Mouse (Mus musculus) ES-E14 (cell line): ENCODE data around the gene Gad1. TPM values are rescaled to one million over a fixed set of nuclear protein-coding genes. Genes with fewer than 3 reads are reported as not detected.

Experiments used
- DNase-seq: peaks from one replicate; pipeline ENCODE4 v3.0.0-alpha.2; 2013; ENCODE audit warnings: low read depth, low spot score
- H3K27ac ChIP-seq: 2 replicates; pipeline ENCODE4 v1.5.1; 2012; ENCODE audit warnings: low read depth, mild to moderate bottlenecking, low read length, moderate library complexity, mixed read lengths; ENCODE audit not compliant: poor library complexity, insufficient read depth, severe bottlenecking
- H3K36me3 ChIP-seq: 2 replicates; pipeline ENCODE4 v1.6.1; 2012; ENCODE audit warnings: mild to moderate bottlenecking, low read length, moderate library complexity, mixed read lengths; ENCODE audit not compliant: control insufficient read depth, poor library complexity, insufficient read depth, severe bottlenecking
- H3K4me1 ChIP-seq, 2 experiments: fragments of 150-350 bp in 1 of 2; sonication (generic) in 1 of 2; 2 replicates each; pipeline ENCODE4 v1.6.1; 2012; ENCODE audit warnings: low read length in 2 of 2, mild to moderate bottlenecking in 1 of 2, mixed read lengths in 1 of 2; ENCODE audit not compliant: control insufficient read depth in 2 of 2, insufficient read depth in 2 of 2, poor library complexity in 1 of 2
- H3K4me3 ChIP-seq, 2 experiments: fragments of 150-350 bp in 1 of 2; sonication (generic) in 1 of 2; 2 replicates each; pipeline ENCODE4 v1.5.1; 2012; ENCODE audit warnings: low read length in 2 of 2, low read depth in 1 of 2, mild to moderate bottlenecking in 1 of 2, mixed read lengths in 1 of 2; ENCODE audit not compliant: insufficient read depth in 1 of 2, poor library complexity in 1 of 2, severe bottlenecking in 1 of 2
- H3K9ac ChIP-seq: 2 replicates; pipeline ENCODE4 v1.6.1; 2012; ENCODE audit warnings: low read depth, mild to moderate bottlenecking, low read length, mixed read lengths; ENCODE audit not compliant: poor library complexity, insufficient read depth, severe bottlenecking
- H3K9me3 ChIP-seq: fragments of 150-350 bp; sonication (generic); 2 replicates; pipeline ENCODE4 v1.6.1; 2012; ENCODE audit warnings: low read depth, mild to moderate bottlenecking, low read length; ENCODE audit not compliant: control insufficient read depth, insufficient read depth
- CHD2 ChIP-seq: IDR thresholded peaks from 2 replicates; pipeline ENCODE4 v1.6.1; 2014; ENCODE audit warnings: mild to moderate bottlenecking, low read depth, low read length, inconsistent platforms
- HCFC1 ChIP-seq: IDR thresholded peaks from 2 replicates; pipeline ENCODE4 v1.6.1; 2012; ENCODE audit warnings: low read length, inconsistent platforms, borderline replicate concordance; ENCODE audit not compliant: insufficient read depth
- MAFK ChIP-seq: IDR thresholded peaks from 2 replicates; pipeline ENCODE4 v1.6.1; 2014; ENCODE audit warnings: mild to moderate bottlenecking, low read depth, low read length, inconsistent platforms; ENCODE audit not compliant: insufficient read depth
- ZC3H11A ChIP-seq: IDR thresholded peaks from 2 replicates; pipeline ENCODE4 v1.6.1; 2012; ENCODE audit warnings: low read depth, mild to moderate bottlenecking, inconsistent platforms, low read length, borderline replicate concordance
- ZNF384 ChIP-seq: IDR thresholded peaks from 2 replicates; pipeline ENCODE4 v1.6.1; 2012; ENCODE audit warnings: low read depth, low read length, inconsistent platforms
- in situ Hi-C, 2 experiments: fragments of 600-800 bp; cut with MboI; formaldehyde crosslinking; loops; one replicate each; pipeline ENCODE4 v1.15.1; 2025; ENCODE audit warnings: low sequenced_read_pairs in 2 of 2, inconsistent platforms in 1 of 2; ENCODE audit not compliant: unreplicated experiment in 2 of 2
- total RNA-seq: library from RNA; depleted of rRNA; stranded (reverse); fragments of 300-350 nt; gene quantifications from 2 replicates; pipeline ENCODE4 v1.2.3, GENCODE M21; 2012

Gad1 gene
- total RNA-seq, 1 experiment, result 1.0 TPM

DNA sequence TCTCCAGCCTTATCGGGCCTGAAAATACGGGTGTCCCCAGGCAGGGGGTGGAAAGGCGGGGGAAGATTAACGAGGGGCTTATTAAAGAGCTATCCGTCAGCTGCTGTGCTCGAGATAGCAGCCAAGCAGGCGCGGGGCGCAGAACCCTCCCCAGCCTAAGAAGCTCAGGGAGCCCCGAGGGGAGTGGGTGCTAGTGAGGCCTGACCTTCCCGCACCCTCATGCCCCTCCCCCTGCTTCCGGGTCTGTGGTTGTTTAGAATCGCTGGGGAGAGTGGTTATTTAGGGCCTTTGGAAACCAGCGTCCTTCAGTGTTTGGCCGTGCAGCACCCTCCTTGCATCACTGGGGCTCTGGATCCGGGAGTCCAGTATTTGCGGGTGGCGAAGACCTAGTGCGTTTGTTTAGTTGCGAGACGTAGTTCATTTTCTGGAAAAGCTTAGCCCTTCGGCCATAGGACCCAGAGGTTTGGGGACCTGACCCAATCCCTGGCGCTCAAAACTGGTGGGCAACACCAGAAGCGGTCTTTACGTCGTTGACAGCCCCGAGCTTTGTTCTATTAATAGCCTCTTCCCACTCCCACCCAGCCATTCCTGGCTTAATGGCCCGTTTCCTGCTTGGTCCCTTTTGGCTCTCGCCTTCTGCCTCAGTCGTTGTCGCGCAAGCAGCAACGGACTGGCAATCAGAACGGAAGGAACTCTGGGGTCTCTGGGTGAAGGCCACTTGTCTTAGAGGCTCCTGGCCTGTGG lies 15.5 kb downstream of the Gad1 start:
- H3K9me3 ChIP-seq, result no peaks in the 10 kb centered on the region
- H3K4me3 ChIP-seq, result peak overlapping the region; percentile 16 to 61
- H3K4me1 ChIP-seq, result peaks cover 0 to 17% of the 10 kb centered on the region in 2 experiments; a peak in 2 of 4 replicates
- H3K36me3 ChIP-seq, result no peaks in the 10 kb centered on the region
- TF ChIP-seq CHD2 (no peak), HCFC1 (no peak), MAFK (no peak), ZNF384 (no peak), ZC3H11A (no peak)
- no peak overlapping the region for H3K9ac ChIP-seq
- no peak for DNase-seq
- in situ Hi-C loops, result loop anchor here (5.0 to 25.0 kb wide), 6 partner anchors 94 to 976 kb away; partner anchors contain the start of genes Dlx2 (in 2 of the 2) and Sp5 (in 2 of the 2)
- H3K27ac ChIP-seq, result no peak overlapping the region

DNA sequence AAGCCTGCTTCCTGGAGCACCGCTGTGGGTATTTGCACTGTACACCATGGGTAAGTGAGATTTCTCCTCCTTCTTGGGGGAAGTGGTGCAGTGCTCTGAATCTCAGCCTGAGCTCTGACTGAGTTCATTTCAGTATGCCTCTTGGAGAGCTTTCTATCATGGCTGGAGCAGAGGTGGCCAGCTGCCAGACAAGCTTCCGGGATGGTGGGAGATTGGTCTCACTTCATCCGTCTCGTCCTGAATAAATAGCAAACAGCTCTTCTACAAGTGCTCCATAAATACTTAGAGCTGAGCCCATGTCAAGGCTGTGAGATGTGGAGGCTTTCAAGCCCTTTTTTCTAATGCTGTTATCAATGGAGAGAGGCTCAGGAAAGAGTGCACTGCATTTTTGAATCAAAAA lies 18.8 kb downstream of the Gad1 start:
- TF ChIP-seq MAFK, result no peak
- TF ChIP-seq HCFC1, result no peak
- TF ChIP-seq ZC3H11A, result no peak
- TF ChIP-seq CHD2, result no peak
- TF ChIP-seq ZNF384, result no peak
- in situ Hi-C loops, result loop anchor here in 1 of 2 experiments (25.0 kb wide), 1 partner anchor 434 kb away; no protein-coding TSS in a partner anchor
- Histone ChIP-seq H3K4me1 (peaks cover 0 to 9% of the 10 kb centered on the region in 2 experiments; a peak in 2 of 4 replicates), H3K9ac (no peak overlapping the region), H3K27ac (no peak overlapping the region), H3K4me3 (no peak overlapping the region), H3K36me3 (no peaks in the 10 kb centered on the region), H3K9me3 (no peaks in the 10 kb centered on the region)
- DNase-seq, result no peak

DNA sequence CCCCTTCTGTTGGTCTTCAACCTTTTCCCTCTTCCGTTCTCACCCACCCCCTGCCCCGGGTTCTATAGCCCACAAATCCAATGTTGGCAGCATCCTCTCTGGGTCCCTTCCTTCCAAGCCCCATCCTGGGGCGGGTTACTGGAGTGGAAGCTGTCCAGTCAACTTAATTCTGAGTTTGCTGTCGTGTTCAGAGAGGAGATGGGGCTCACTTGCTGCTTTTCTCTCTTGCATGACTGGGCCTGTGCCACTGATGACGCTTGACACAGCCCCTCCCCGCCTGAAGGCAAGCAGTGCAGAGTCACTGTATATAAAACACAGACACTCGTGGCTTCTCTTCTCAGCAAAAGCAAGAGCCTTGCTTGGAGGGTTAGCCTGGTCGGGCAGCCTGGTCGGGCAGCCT lies 19.4 kb downstream of the Gad1 start:
- H3K9me3 ChIP-seq, result no peaks in the 10 kb centered on the region
- no peak overlapping the region for H3K9ac ChIP-seq
- no peak overlapping the region for H3K27ac ChIP-seq
- H3K4me3 ChIP-seq, result no peak overlapping the region
- H3K36me3 ChIP-seq, result no peaks in the 10 kb centered on the region
- peaks cover 0 to 9% of the 10 kb centered on the region in 2 experiments; a peak in 2 of 4 replicates for H3K4me1 ChIP-seq
- no peak for TF ChIP-seq CHD2
- no peak for TF ChIP-seq HCFC1
- no peak for TF ChIP-seq ZNF384
- TF ChIP-seq ZC3H11A, result no peak
- TF ChIP-seq MAFK, result no peak
- DNase-seq, result no peak
- in situ Hi-C loops, result loop anchor here in 1 of 2 experiments (25.0 kb wide), 1 partner anchor 435 kb away; no protein-coding TSS in a partner anchor

DNA sequence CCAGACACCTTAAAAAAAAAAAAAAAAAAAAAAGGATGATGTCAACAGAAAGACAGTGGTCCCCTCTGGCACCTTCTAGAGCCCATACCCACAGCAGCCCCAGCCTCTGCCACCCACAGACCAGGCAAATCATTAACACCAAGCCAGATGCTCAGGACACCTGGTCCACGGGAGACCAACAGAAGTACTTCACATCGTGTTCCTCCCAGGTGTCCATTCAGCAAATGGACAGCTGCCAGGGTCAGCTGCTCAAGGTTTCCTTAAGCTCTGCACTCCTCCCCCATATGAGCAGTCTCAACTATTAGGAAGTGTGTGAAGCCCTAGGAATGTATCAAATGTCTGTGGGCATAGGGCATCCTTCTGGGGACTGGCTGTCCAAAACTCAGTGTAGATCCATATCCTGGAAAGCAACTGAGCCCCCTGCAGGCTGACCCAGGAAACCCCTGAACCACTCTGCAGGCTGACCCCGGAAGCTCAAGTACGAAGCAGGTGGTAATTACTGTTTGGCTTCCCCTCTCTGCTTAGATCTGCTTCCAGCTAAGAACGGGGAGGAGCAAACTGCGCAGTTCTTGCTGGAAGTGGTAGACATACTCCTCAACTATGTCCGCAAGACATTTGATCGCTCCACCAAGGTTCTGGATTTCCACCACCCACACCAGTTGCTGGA lies 20.8 kb downstream of the Gad1 start:
- peaks cover 0 to 1% of the 10 kb centered on the region in 2 experiments; a peak in 1 of 4 replicates for H3K4me1 ChIP-seq
- no peak for DNase-seq

More for the DNA sequence above, 20.8 kb downstream of the Gad1 start:
- in situ Hi-C loops, result loop anchor here in 1 of 2 experiments (25.0 kb wide), 1 partner anchor 436 kb away; no protein-coding TSS in a partner anchor
- H3K27ac ChIP-seq, result no peak overlapping the region
- TF ChIP-seq ZNF384 (no peak), HCFC1 (no peak), MAFK (no peak), ZC3H11A (no peak), CHD2 (no peak)
- H3K9ac ChIP-seq, result no peak overlapping the region
- H3K36me3 ChIP-seq, result no peaks in the 10 kb centered on the region
- no peaks in the 10 kb centered on the region for H3K9me3 ChIP-seq
- H3K4me3 ChIP-seq, result no peak overlapping the region
